ENCODE assay signal across 19 mouse cellular contexts in genomic region chr15:97723536-97724345, GRCm38 (mm10). TPM values are rescaled to one million over a fixed set of nuclear protein-coding genes. Genes with fewer than 3 reads are reported as not detected.
DNase-seq lines count a peak whose midpoint lies in the region; ATAC-seq and TF ChIP-seq lines count a peak whose summit lies in the region.
"Had no signal": no experiment of that assay in that cellular context is flagged by ENCODE, and none has a peak within 500 bp of the region (broad histone marks: within the 10 kb centered on the region; RNA-seq: fewer than 3 reads in every experiment).

No protein-coding gene starts in this region.

- H3K36me3 ChIP-seq in forebrain, embryonic 13.5 days (ENCODE audit: poor library complexity, severe bottlenecking): no peaks in the 10 kb centered on the region
- H3K36me3 ChIP-seq: limb, embryonic 10.5 days; midbrain, embryonic 10.5 days had no signal

- intact Hi-C loops in left cerebral cortex, adult 2 months (cut with DNase I): no loop called here

- H3K4me1 ChIP-seq in forebrain, embryonic 13.5 days: no peaks in the 10 kb centered on the region

- 84% methylated on average over 6 of the region's 6 CpGs for WGBS in forebrain, embryonic 13.5 days

- no peaks in the 10 kb centered on the region for H3K9me3 ChIP-seq in forebrain, embryonic 13.5 days (replicated peaks)
- H3K9me3 ChIP-seq: limb, embryonic 10.5 days; midbrain, embryonic 10.5 days had no signal

- DNase-seq in cerebellum, adult 11-12 months: no peak
- no peak for DNase-seq in left cerebral cortex, adult 2 months (ENCODE audit: extremely low spot score in 1 of 2, low spot score in 2 of 2)
- DNase-seq in left cerebral cortex, adult 9 months (ENCODE audit: low spot score in 2 of 2): no peak
- peak; percentile 28 for DNase-seq in cerebellum, adult 11 months
- DNase-seq in cerebellum, postnatal 25 days: peak; percentile 68 to 80
- DNase-seq in kidney, postnatal 36 days: no peak
- DNase-seq: heart, adult 2 months; lung, adult 2 months; lung, postnatal 4 days had no signal

- no peak for TF ChIP-seq CTCF in left cerebral cortex, adult 2 months (IDR thresholded peaks at IDR 0.05)

- peak; percentile 41; the same call in 1 of the 2 replicates for ATAC-seq in cerebellum, adult (ENCODE audit: insufficient number of reproducible peaks, low FRiP score, low TSS enrichment)
- ATAC-seq in forebrain, embryonic 13.5 days: no peak
- ATAC-seq: forebrain, embryonic 16.5 days; intestine, postnatal 0 days had no signal

- peak overlapping the region; percentile 36; the same call in 1 of the 2 replicates for H3K27ac ChIP-seq in left cerebral cortex, adult 2 months
- no peak overlapping the region for H3K27ac ChIP-seq in forebrain, embryonic 13.5 days
- H3K27ac ChIP-seq: heart, adult 2 months; hindbrain, embryonic 14.5 days; kidney, postnatal 0 days; limb, embryonic 10.5 days; midbrain, embryonic 10.5 days had no signal

- no peak overlapping the region for H3K4me3 ChIP-seq in left cerebral cortex, adult 2 months
- no peak overlapping the region for H3K4me3 ChIP-seq in forebrain, embryonic 13.5 days
- H3K4me3 ChIP-seq: heart, adult 2 months; limb, embryonic 10.5 days; midbrain, embryonic 10.5 days; myocyte had no signal

- H3K27me3 ChIP-seq in forebrain, embryonic 13.5 days: no peaks in the 10 kb centered on the region

- no peak overlapping the region for H3K4me2 ChIP-seq in forebrain, embryonic 13.5 days
- H3K4me2 ChIP-seq: hindbrain, embryonic 14.5 days; liver, embryonic 11.5 days had no signal

- H3K9ac ChIP-seq in forebrain, embryonic 13.5 days: no peak overlapping the region
- H3K9ac ChIP-seq: hindbrain, embryonic 14.5 days had no signal

RNA-seq across cellular contexts. Expression of gene Endou, which starts 7.4 kb away (rescaled TPM):
- 1 to 10 TPM; 2.8 to 4.7 TPM for total RNA-seq in left cerebral cortex, adult 2 months (2021)
- 0.25 and 0.26 TPM in 2 replicates for polyA plus RNA-seq in forebrain, embryonic 13.5 days (2015; fragmentation: Nextera tagmentation; extraction: Ambion mirVana)
- polyA plus RNA-seq: liver, embryonic 11.5 days had no signal

RNA-seq across cellular contexts. Expression of gene Rpap3, which starts 18.1 kb away (rescaled TPM):
- total RNA-seq in left cerebral cortex, adult 2 months (2021): 10 to 100 TPM; 26.6 to 28.4 TPM
- 30.1 and 32.7 TPM in 2 replicates for polyA plus RNA-seq in forebrain, embryonic 13.5 days (2015; fragmentation: Nextera tagmentation; extraction: Ambion mirVana)

RNA-seq across cellular contexts. Expression of gene Rapgef3, which starts 44.0 kb away (rescaled TPM):
- 10 to 100 TPM; 46.5 to 50.4 TPM for total RNA-seq in left cerebral cortex, adult 2 months (2021)
- polyA plus RNA-seq in forebrain, embryonic 13.5 days (2015; fragmentation: Nextera tagmentation; extraction: Ambion mirVana): 6.7 and 7.8 TPM in 2 replicates

RNA-seq across cellular contexts. Expression of gene Slc48a1, which starts 54.6 kb away (rescaled TPM):
- total RNA-seq in left cerebral cortex, adult 2 months (2021): 100 to 1,000 TPM; 157 to 161 TPM
- 44.1 and 45.2 TPM in 2 replicates for polyA plus RNA-seq in forebrain, embryonic 13.5 days (2015; fragmentation: Nextera tagmentation; extraction: Ambion mirVana)

Comparison
In these comparisons a context has a peak if more than half of its experiments do, and no peak if none do; other contexts are left out.
1. DNase-seq: peak in cerebellum, adult 11 months (single experiment) and cerebellum, postnatal 25 days (2 of 2); none in cerebellum, adult 11-12 months (single experiment), left cerebral cortex, adult 2 months (0 of 2), left cerebral cortex, adult 9 months (0 of 2) and kidney, postnatal 36 days (0 of 2).